In genomic region chrX:134048994-134049393, GRCm38 (mm10) we compare ENCODE assay signal across 25 mouse cellular contexts. TPM values are rescaled to one million over a fixed set of nuclear protein-coding genes. Genes with fewer than 3 reads are reported as not detected.
DNase-seq lines count a peak whose midpoint lies in the region; ATAC-seq and TF ChIP-seq lines count a peak whose summit lies in the region.
"Had no signal": no experiment of that assay in that cellular context is flagged by ENCODE, and none has a peak within 500 bp of the region (broad histone marks: within the 10 kb centered on the region; RNA-seq: fewer than 3 reads in every experiment).

No protein-coding gene starts in this region.

- no peak overlapping the region for H3K27ac ChIP-seq in heart, adult 2 months
- no peak overlapping the region for H3K27ac ChIP-seq in liver, postnatal 0 days (ENCODE audit: low read depth)
- H3K27ac ChIP-seq in liver, embryonic 11.5 days (ENCODE audit: low read depth, low read length) = no peak overlapping the region
- no peak overlapping the region for H3K27ac ChIP-seq in CH12.LX (ENCODE audit: insufficient read depth, low read depth)
- H3K27ac ChIP-seq: embryonic facial prominence, embryonic 12.5 days; hindbrain, embryonic 12.5 days; hindbrain, postnatal 0 days; liver, embryonic 15.5 days; lung, embryonic 15.5 days; neural tube, embryonic 15.5 days had no signal

- no peaks in the 10 kb centered on the region for H3K79me2 ChIP-seq in heart, adult 2 months (replicated peaks; ENCODE audit: control insufficient read depth, insufficient read depth, low read length)
- H3K79me2 ChIP-seq in CH12.LX (replicated peaks; ENCODE audit: control insufficient read depth, extremely low read depth, insufficient read depth, poor library complexity, severe bottlenecking) = no peaks in the 10 kb centered on the region

- no peak for ATAC-seq in liver, postnatal 0 days
- ATAC-seq in liver, embryonic 11.5 days (replicated peaks; ENCODE audit: low FRiP score) = no peak
- ATAC-seq in megakaryocyte progenitor cell, adult 5-6 weeks (replicated peaks; ENCODE audit: poor library complexity) = 0 out of 2 replicates have a peak, but pooled peaks have one; percentile 54
- ATAC-seq: CD4-positive, CD25-positive, alpha-beta regulatory T cell, adult 4 months; forebrain, embryonic 14.5 days; hindbrain, postnatal 0 days had no signal

- no peak overlapping the region for H3K9ac ChIP-seq in heart, adult 2 months (ENCODE audit: low read depth, low read length)
- H3K9ac ChIP-seq in liver, postnatal 0 days (replicated peaks) = no peak overlapping the region
- H3K9ac ChIP-seq in liver, embryonic 11.5 days (ENCODE audit: low read depth, low read length) = no peak overlapping the region
- no peak overlapping the region for H3K9ac ChIP-seq in CH12.LX (ENCODE audit: insufficient read depth, low read depth)
- H3K9ac ChIP-seq: embryonic facial prominence, embryonic 12.5 days; hindbrain, embryonic 12.5 days; liver, embryonic 15.5 days; lung, embryonic 15.5 days; neural tube, embryonic 15.5 days had no signal

- TF ChIP-seq POLR2A in heart, adult 2 months (IDR thresholded peaks at IDR 0.05; ENCODE audit: insufficient read depth, low read depth, low read length) = no peak
- TF ChIP-seq POLR2A in CH12.LX (IDR thresholded peaks at IDR 0.05; ENCODE audit: low read depth, low read length) = no peak

- H3K4me1 ChIP-seq in heart, adult 2 months (ENCODE audit: control insufficient read depth, insufficient read depth, low read length) = no peaks in the 10 kb centered on the region; the same call in 1 of the 2 replicates
- no peaks in the 10 kb centered on the region for H3K4me1 ChIP-seq in liver, postnatal 0 days (ENCODE audit: insufficient read depth)
- H3K4me1 ChIP-seq in liver, embryonic 11.5 days (replicated peaks; ENCODE audit: control insufficient read depth, insufficient read depth, low read length) = no peaks in the 10 kb centered on the region
- 0 out of 4 replicates have a peak, but pooled peaks cover 0 to 3% of the 10 kb centered on the region in 2 experiments for H3K4me1 ChIP-seq in CH12.LX (ENCODE audit: control insufficient read depth in 1 of 2, insufficient read depth in 2 of 2)
- H3K4me1 ChIP-seq: embryonic facial prominence, embryonic 12.5 days; hindbrain, embryonic 12.5 days; liver, embryonic 15.5 days; lung, embryonic 15.5 days; neural tube, embryonic 15.5 days had no signal

- DNase-seq in heart, adult 2 months = no peak
- no peak for DNase-seq in heart, postnatal 10 days
- no peak for DNase-seq in liver, postnatal 0 days
- DNase-seq in liver, embryonic 11.5 days (ENCODE audit: low spot score) = no peak
- no peak for DNase-seq in CH12.LX (ENCODE audit: extremely low read depth)
- DNase-seq in ovary, postnatal 36 days (ENCODE audit: low spot score) = no peak
- DNase-seq: adrenal gland, adult 8-10 months; cerebellum, adult 8-10 months; cerebellum, postnatal 25 days; heart, postnatal 36 days; kidney, adult 11 months; kidney, postnatal 4 days; liver; lung, postnatal 4 days; midbrain, embryonic 14.5 days; thymus, postnatal 4 days had no signal

- no peaks in the 10 kb centered on the region for H3K36me3 ChIP-seq in heart, adult 2 months (ENCODE audit: control insufficient read depth, insufficient read depth, low read length)
- H3K36me3 ChIP-seq in liver, postnatal 0 days (replicated peaks; ENCODE audit: insufficient read depth, low read length) = no peaks in the 10 kb centered on the region
- no peaks in the 10 kb centered on the region for H3K36me3 ChIP-seq in liver, embryonic 11.5 days (ENCODE audit: control insufficient read depth, insufficient read depth, low read length)
- H3K36me3 ChIP-seq in CH12.LX (replicated peaks in 1 of 2; ENCODE audit: control insufficient read depth in 1 of 2, insufficient read depth in 1 of 2, low read length in 1 of 2) = no peaks in the 10 kb centered on the region
- H3K36me3 ChIP-seq: embryonic facial prominence, embryonic 12.5 days; hindbrain, embryonic 12.5 days; liver, embryonic 15.5 days; lung, embryonic 15.5 days; neural tube, embryonic 15.5 days had no signal

- in situ Hi-C loops in CH12.LX (cut with MboI; ENCODE audit: low pct_ligation_motif_present, low pct_unique_long_range_greater_than_20kb, low sequenced_read_pairs) = no loop called here

- dilution Hi-C loops in CH12.LX (cut with MboI; ENCODE audit: extremely low pct_ligation_motif_present, extremely low pct_unique_long_range_greater_than_20kb, low sequenced_read_pairs) = no loop called here

- H3K4me2 ChIP-seq in liver, postnatal 0 days (ENCODE audit: low read depth, low read length) = no peak overlapping the region
- no peak overlapping the region for H3K4me2 ChIP-seq in liver, embryonic 11.5 days
- no peak overlapping the region for H3K4me2 ChIP-seq in CH12.LX (ENCODE audit: insufficient read depth, low read depth, poor library complexity, severe bottlenecking)
- H3K4me2 ChIP-seq: embryonic facial prominence, embryonic 12.5 days; hindbrain, embryonic 12.5 days; liver, embryonic 15.5 days; lung, embryonic 15.5 days; neural tube, embryonic 15.5 days had no signal

- no peaks in the 10 kb centered on the region for H3K27me3 ChIP-seq in heart, adult 2 months (ENCODE audit: control insufficient read depth, insufficient read depth, low read length)
- H3K27me3 ChIP-seq in liver, postnatal 0 days (ENCODE audit: insufficient read depth, low read length) = no peaks in the 10 kb centered on the region
- no peaks in the 10 kb centered on the region for H3K27me3 ChIP-seq in liver, embryonic 11.5 days (replicated peaks; ENCODE audit: control insufficient read depth, insufficient read depth, low read length)
- H3K27me3 ChIP-seq in CH12.LX (replicated peaks) = no peaks in the 10 kb centered on the region
- H3K27me3 ChIP-seq: embryonic facial prominence, embryonic 12.5 days; hindbrain, embryonic 12.5 days; liver, embryonic 15.5 days; lung, embryonic 15.5 days; neural tube, embryonic 15.5 days had no signal

- TF ChIP-seq RAD21 in CH12.LX (IDR thresholded peaks at IDR 0.05; ENCODE audit: low read depth, low read length) = peak; percentile 22; the same call in 1 of the 2 replicates

- peak; percentile 57 for TF ChIP-seq CTCF in heart, adult 2 months (IDR thresholded peaks at IDR 0.05)
- 0 out of 2 replicates have a peak, but pooled peaks have one; percentile 6 for TF ChIP-seq CTCF in liver, postnatal 0 days (IDR thresholded peaks at IDR 0.05; ENCODE audit: low read depth)
- peak in 1 of 2 experiments; percentile 40; a peak in 2 of 4 replicates for TF ChIP-seq CTCF in CH12.LX (conservative IDR thresholded peaks at IDR 0.05 in 1 of 2, IDR thresholded peaks at IDR 0.05 in 1 of 2; ENCODE audit: low read depth in 2 of 2, low read length in 2 of 2)

- no peak overlapping the region for H3K4me3 ChIP-seq in heart, adult 2 months
- no peak overlapping the region for H3K4me3 ChIP-seq in liver, postnatal 0 days (ENCODE audit: low read depth, low read length)
- H3K4me3 ChIP-seq in liver, embryonic 11.5 days (ENCODE audit: low read depth, low read length) = no peak overlapping the region
- no peak overlapping the region for H3K4me3 ChIP-seq in CH12.LX (replicated peaks in 1 of 3; ENCODE audit: low read depth in 2 of 3, low read length in 2 of 3, poor library complexity in 1 of 3)
- H3K4me3 ChIP-seq: embryonic facial prominence, embryonic 12.5 days; hindbrain, embryonic 12.5 days; liver, embryonic 15.5 days; lung, embryonic 15.5 days; neural tube, embryonic 15.5 days had no signal

- intact Hi-C loops in heart, adult 2 months (cut with DNase I) = no loop called here
- intact Hi-C loops in heart, postnatal 10 days (cut with DNase I) = no loop called here

- TF ChIP-seq EP300 in heart, adult 2 months (IDR thresholded peaks at IDR 0.05; ENCODE audit: insufficient read depth, low read depth, low read length) = no peak
- no peak for TF ChIP-seq EP300 in liver, postnatal 0 days (IDR thresholded peaks at IDR 0.05; ENCODE audit: low read depth)
- TF ChIP-seq EP300 in CH12.LX (IDR thresholded peaks at IDR 0.05; ENCODE audit: low read length) = no peak

- 46% methylated on average over 1 of the region's 1 CpGs for WGBS in heart, adult 2 months
- 46% methylated on average over 1 of the region's 1 CpGs for WGBS in liver, postnatal 0 days (ENCODE audit: insufficient replicate concordance)
- WGBS in liver, embryonic 11.5 days = 50% methylated on average over 1 of the region's 1 CpGs

- no peaks in the 10 kb centered on the region for H3K9me3 ChIP-seq in liver, postnatal 0 days (ENCODE audit: low read length)
- no peaks in the 10 kb centered on the region for H3K9me3 ChIP-seq in liver, embryonic 11.5 days (ENCODE audit: control insufficient read depth, low read length)
- H3K9me3 ChIP-seq in CH12.LX (replicated peaks; ENCODE audit: low read length) = no peaks in the 10 kb centered on the region
- H3K9me3 ChIP-seq: embryonic facial prominence, embryonic 12.5 days; hindbrain, embryonic 12.5 days; liver, embryonic 15.5 days; lung, embryonic 15.5 days; neural tube, embryonic 15.5 days had no signal

TF ChIP-seq in CH12.LX, 34 proteins besides CTCF, POLR2A, EP300 and RAD21:
- TF ChIP-seq MEF2A (IDR thresholded peaks at IDR 0.05; ENCODE audit: borderline replicate concordance, low read depth, low read length) (no peak), SMC3 (IDR thresholded peaks at IDR 0.05; ENCODE audit: low read depth, low read length) (peak; percentile 17; the same call in 1 of the 2 replicates), POLR2AphosphoS2 (IDR thresholded peaks at IDR 0.05; ENCODE audit: low read depth, low read length) (no peak)

RNA-seq across cellular contexts. Expression of gene Cstf2, which starts 10.0 kb away (rescaled TPM):
- total RNA-seq in heart, adult 2 months (2021) = 10 to 100 TPM; 11.2 to 11.7 TPM
- 6.3 and 9.5 TPM in 2 replicates for polyA plus RNA-seq in heart, adult 2 months (2012; rRNA removed)
- total RNA-seq in heart, postnatal 10 days (2021) = 10 to 100 TPM; 20.4 to 22.0 TPM
- polyA plus RNA-seq in liver, postnatal 0 days (2015; fragmentation: Nextera tagmentation; extraction: Ambion mirVana) = 8.3 and 9.7 TPM in 2 replicates
- 55.6 and 66.5 TPM in 2 replicates for polyA plus RNA-seq in liver, embryonic 11.5 days (2014; fragmentation: Nextera tagmentation; extraction: Ambion mirVana)
- total RNA-seq in CH12.LX (2012; rRNA removed) (47.2 and 51.1 TPM in 2 replicates), CH12.LX (2014; rRNA removed) (67.9 and 73.5 TPM in 2 replicates)
- polyA plus RNA-seq in CH12.LX (2012; ENCODE audit: insufficient read length, low read depth) = 89.8 and 113 TPM in 2 replicates
- 65.6 and 75.7 TPM in 2 replicates for total RNA-seq in megakaryocyte progenitor cell, adult 5-6 weeks (2015)
- 83.0 and 93.4 TPM in 2 replicates for total RNA-seq in megakaryocyte progenitor cell, adult 5-6 weeks (2017)
